In genomic region chr8:22398142-22398951, GRCm38 (mm10) we compare ENCODE assay signal across 8 mouse cellular contexts. TPM values are rescaled to one million over a fixed set of nuclear protein-coding genes. Genes with fewer than 3 reads are reported as not detected.
DNase-seq lines count a peak whose midpoint lies in the region; ATAC-seq and TF ChIP-seq lines count a peak whose summit lies in the region.

TSS of gene Slc25a15 (minus strand) at chr8:22398597.

- no peak for TF ChIP-seq CTCF in lung, embryonic 14.5 days (IDR thresholded peaks at IDR 0.05; ENCODE audit: low read depth)
- no peak for TF ChIP-seq CTCF in olfactory bulb, adult 2 months (IDR thresholded peaks at IDR 0.05; ENCODE audit: insufficient read depth, low read depth, low read length)
- peak; percentile 58; the same call in 1 of the 2 replicates for TF ChIP-seq CTCF in thymus, adult 2 months (IDR thresholded peaks at IDR 0.05; ENCODE audit: borderline replicate concordance, control insufficient read depth, extremely low read depth, insufficient read depth, low read length, poor library complexity)

- intact Hi-C loops in heart, postnatal 14 days (cut with DNase I) = no loop called here

- H3K4me3 ChIP-seq in forebrain, embryonic 13.5 days = peak within 1 kb of the TSS; percentile 71
- H3K4me3 ChIP-seq in lung, embryonic 14.5 days (ENCODE audit: low read depth, low read length) = peak within 1 kb of the TSS; percentile 76
- H3K4me3 ChIP-seq in olfactory bulb, adult 2 months (ENCODE audit: insufficient read depth, low read depth, low read length) = peak within 1 kb of the TSS; percentile 69
- peak within 1 kb of the TSS; percentile 80 for H3K4me3 ChIP-seq in thymus, adult 2 months (ENCODE audit: control insufficient read depth, insufficient read depth, low read length)

- peaks cover 11% of the 10 kb centered on the region; the same call in 1 of the 2 replicates for H3K4me1 ChIP-seq in forebrain, embryonic 13.5 days
- no peaks in the 10 kb centered on the region for H3K4me1 ChIP-seq in lung, embryonic 14.5 days (ENCODE audit: insufficient read depth)
- H3K4me1 ChIP-seq in olfactory bulb, adult 2 months (ENCODE audit: control insufficient read depth, insufficient read depth, low read length) = no peaks in the 10 kb centered on the region
- H3K4me1 ChIP-seq in thymus, adult 2 months (replicated peaks; ENCODE audit: control insufficient read depth, insufficient read depth, low read length) = peaks cover 6% of the 10 kb centered on the region; the same call in 1 of the 2 replicates

- ATAC-seq in cerebellum, adult (ENCODE audit: insufficient number of reproducible peaks, low FRiP score, low TSS enrichment) = peak; percentile 83
- ATAC-seq in forebrain, embryonic 13.5 days = peak; percentile 94
- peak; percentile 91 for ATAC-seq in lung, embryonic 14.5 days (ENCODE audit: insufficient read depth)

- under 1% methylated on average over 42 of the region's 77 CpGs for WGBS in forebrain, embryonic 13.5 days
- under 1% methylated on average over 59 of the region's 77 CpGs for WGBS in lung, embryonic 14.5 days
- WGBS in olfactory bulb, adult 2 months = under 1% methylated on average over 77 of the region's 77 CpGs
- WGBS in thymus, adult 2 months = under 1% methylated on average over 76 of the region's 77 CpGs

- H3K27ac ChIP-seq in forebrain, embryonic 13.5 days = peak within 1 kb of the TSS; percentile 51
- H3K27ac ChIP-seq in lung, embryonic 14.5 days (ENCODE audit: low read depth) = peak within 1 kb of the TSS; percentile 80
- H3K27ac ChIP-seq in olfactory bulb, adult 2 months (ENCODE audit: insufficient read depth, low read depth, low read length) = peak within 1 kb of the TSS; percentile 35; the same call in 1 of the 2 replicates
- 0 out of 2 replicates have a peak within 1 kb of the TSS, but pooled peaks have one; percentile 6 for H3K27ac ChIP-seq in thymus, adult 2 months (ENCODE audit: control insufficient read depth, insufficient read depth, low read length)

- H3K9ac ChIP-seq in forebrain, embryonic 13.5 days = peak within 1 kb of the TSS; percentile 77
- peak within 1 kb of the TSS; percentile 84 for H3K9ac ChIP-seq in lung, embryonic 14.5 days

- no peaks in the 10 kb centered on the region for H3K9me3 ChIP-seq in forebrain, embryonic 13.5 days (replicated peaks)
- no peaks in the 10 kb centered on the region for H3K9me3 ChIP-seq in lung, embryonic 14.5 days (ENCODE audit: low read depth, low read length)

- TF ChIP-seq POLR2A in olfactory bulb, adult 2 months (IDR thresholded peaks at IDR 0.05; ENCODE audit: insufficient read depth, low read depth, low read length) = peak; percentile 54
- peak; percentile 97 for TF ChIP-seq POLR2A in thymus, adult 2 months (IDR thresholded peaks at IDR 0.05; ENCODE audit: control insufficient read depth, extremely low read depth, insufficient read depth, low read length, poor library complexity)

- no peaks in the 10 kb centered on the region for H3K27me3 ChIP-seq in forebrain, embryonic 13.5 days
- H3K27me3 ChIP-seq in lung, embryonic 14.5 days (ENCODE audit: insufficient read depth, low read length) = no peaks in the 10 kb centered on the region
- H3K27me3 ChIP-seq in thymus, adult 2 months (ENCODE audit: control insufficient read depth, insufficient read depth, low read length) = no peaks in the 10 kb centered on the region

- peak within 1 kb of the TSS; percentile 78 for H3K4me2 ChIP-seq in forebrain, embryonic 13.5 days
- H3K4me2 ChIP-seq in lung, embryonic 14.5 days = peak within 1 kb of the TSS; percentile 82

- no peaks in the 10 kb centered on the region for H3K36me3 ChIP-seq in forebrain, embryonic 13.5 days (ENCODE audit: poor library complexity, severe bottlenecking)
- H3K36me3 ChIP-seq in lung, embryonic 14.5 days (ENCODE audit: insufficient read depth) = peaks cover 11% of the 10 kb centered on the region; the same call in 1 of the 2 replicates
- H3K36me3 ChIP-seq in thymus, adult 2 months (ENCODE audit: control insufficient read depth, insufficient read depth, low read length) = no peaks in the 10 kb centered on the region

- peak; percentile 93 for DNase-seq in ES-CJ7 (ENCODE audit: low read depth, low spot score)
- peak; percentile 92 to 94 for DNase-seq in heart, postnatal 14 days
- DNase-seq in layer of hippocampus, adult 18-20 months (ENCODE audit: low spot score in 2 of 2) = peak; percentile 77 to 87
- peak; percentile 93 for DNase-seq in lung, embryonic 14.5 days
- peak; percentile 92 for DNase-seq in thymus, adult 2 months

RNA-seq across cellular contexts. Expression of gene Slc25a15, which starts in this region (rescaled TPM):
- 9.4 and 11.8 TPM in 2 replicates for polyA plus RNA-seq in forebrain, embryonic 13.5 days (2015; fragmentation: Nextera tagmentation; extraction: Ambion mirVana)
- 10 to 100 TPM; 12.7 TPM for total RNA-seq in heart, postnatal 14 days (2021)
- total RNA-seq in layer of hippocampus, adult 18-20 months (2021) = 10 to 100 TPM; 10.9 to 11.5 TPM
- 21.2 and 23.9 TPM in 2 replicates for polyA plus RNA-seq in lung, embryonic 14.5 days (2014; fragmentation: Nextera tagmentation; extraction: Ambion mirVana)
- not detected in 2 replicates for polyA plus RNA-seq in olfactory bulb, adult 2 months (2012; ENCODE audit: insufficient read depth, insufficient read length, low replicate concordance, missing spikeins)
- 3.8 and 5.4 TPM in 2 replicates for polyA plus RNA-seq in thymus, adult 2 months (2012; rRNA removed)

Comparison
In these comparisons a context has a peak if more than half of its experiments do, and no peak if none do; other contexts are left out.
1. Peak in every context shown above with its lines: DNase-seq, ATAC-seq, H3K4me3 ChIP-seq and H3K27ac ChIP-seq.
2. H3K27ac ChIP-seq: peak in every context shown above with its lines; median percentile 80 in lung, embryonic 14.5 days; 51 in forebrain, embryonic 13.5 days; 35 in olfactory bulb, adult 2 months; 6 in thymus, adult 2 months.